Mouse (Mus musculus): Measurements from ENCODE around the gene Sp4.

The Sp4 gene

DNA sequence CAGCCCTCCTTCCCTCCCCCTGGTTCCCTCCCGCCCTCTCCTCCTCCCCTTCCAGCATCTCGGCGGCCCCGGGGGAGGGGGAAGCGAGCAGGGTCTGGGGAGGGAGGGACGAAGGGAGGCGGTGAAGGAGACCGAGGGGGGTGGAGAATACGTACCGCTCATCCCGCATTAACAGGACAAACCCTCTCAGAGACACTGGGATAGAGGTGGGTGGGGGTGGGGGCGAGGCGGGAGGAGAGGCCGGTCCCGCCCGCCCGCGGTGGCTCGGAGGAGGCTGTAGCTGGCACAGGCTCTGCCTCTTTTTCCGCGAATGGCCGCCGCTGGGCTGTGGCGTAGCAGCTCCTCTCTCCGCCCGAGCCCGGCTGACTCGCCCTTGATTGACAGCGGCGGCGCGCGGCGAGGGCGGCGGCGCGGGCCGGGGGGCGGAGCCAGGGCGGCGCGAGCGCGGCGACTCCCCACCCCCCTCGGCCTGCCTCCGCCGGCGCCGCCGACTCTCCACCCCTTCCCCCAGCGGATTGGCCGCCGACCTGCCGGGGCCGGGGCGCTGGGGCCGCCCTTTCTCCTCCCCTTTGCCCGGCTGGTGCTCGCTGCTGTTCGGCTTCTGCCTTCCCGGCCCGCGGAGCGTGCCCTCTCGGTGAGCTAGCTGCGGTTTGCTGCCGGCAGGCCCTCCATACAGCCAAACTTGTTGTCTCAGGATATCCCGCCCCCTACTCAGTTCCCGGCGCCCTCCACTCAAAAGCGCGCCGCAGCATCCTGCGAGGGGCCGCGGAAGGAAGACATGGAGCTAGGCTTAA lies at the start of gene Sp4:
Gene Sp4 (minus strand): TSS at position 369 of the 794 bp plus-strand sequence.
- peak; percentile 73 to 92 for DNase-seq (ENCODE audit: low spot score in 2 of 2)

DNA sequence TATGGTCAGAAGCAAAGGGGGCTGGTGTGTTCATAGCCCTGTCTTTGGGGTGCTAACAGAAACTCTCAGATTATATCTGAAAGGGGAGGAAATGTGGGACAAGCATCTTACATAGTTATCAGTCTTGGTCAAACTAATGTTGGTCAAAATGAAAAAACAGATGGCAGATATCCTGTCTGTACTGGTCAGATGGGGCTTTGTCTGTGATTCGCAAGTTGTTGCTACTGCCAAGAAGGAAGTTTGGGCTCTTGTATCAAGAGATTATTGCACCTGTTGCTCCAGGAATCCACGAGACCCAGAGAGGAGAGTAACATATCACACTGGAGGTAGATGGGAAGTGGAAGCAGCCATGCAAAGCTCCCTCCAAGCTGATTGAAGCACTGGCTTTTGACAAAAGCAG lies 37.9 kb upstream of the Sp4 start:
- DNase-seq (ENCODE audit: low spot score in 2 of 2): no peak

DNA sequence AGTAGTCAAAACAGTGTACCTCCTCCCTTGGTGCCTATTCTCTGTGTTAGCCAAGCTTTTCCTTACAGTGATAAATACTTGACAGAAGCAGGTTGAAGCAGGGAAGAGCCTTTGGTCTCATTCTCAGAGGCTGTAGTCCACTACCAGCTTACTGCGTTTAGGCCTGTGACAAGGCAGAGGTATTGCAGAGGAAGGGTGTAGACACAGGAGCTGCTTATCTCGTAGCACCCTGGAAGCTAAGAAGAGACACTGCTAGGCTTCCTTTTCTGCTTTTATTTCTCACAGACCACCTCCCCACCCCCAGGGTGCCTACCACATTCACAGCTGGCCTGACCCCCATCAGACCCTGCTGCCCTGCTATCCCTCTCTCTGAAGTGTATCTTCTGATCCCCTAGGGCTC lies 37.0 kb upstream of the Sp4 start:
- no peak for DNase-seq (ENCODE audit: low spot score in 2 of 2)

DNA sequence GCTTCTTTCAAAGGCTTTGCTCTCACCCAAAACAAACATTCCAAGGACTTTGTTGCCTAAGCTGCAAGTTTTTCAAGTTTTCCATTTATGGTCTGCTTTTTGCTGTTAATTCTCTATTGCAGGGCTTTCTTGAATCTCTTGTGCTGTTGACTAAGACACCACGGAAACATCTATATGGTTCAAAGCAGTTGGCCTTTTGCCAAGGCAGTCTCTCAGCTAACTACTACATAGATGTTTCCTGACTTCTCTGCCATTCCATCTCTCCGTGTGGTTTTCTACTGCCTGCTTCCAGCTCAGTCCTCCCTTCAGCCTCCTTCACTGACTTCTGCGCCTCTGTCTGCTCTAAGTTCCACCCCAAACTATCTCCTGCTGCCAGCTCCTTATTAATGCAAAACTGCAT lies 36.1 kb upstream of the Sp4 start:
- DNase-seq (ENCODE audit: low spot score in 2 of 2): no peak

DNA sequence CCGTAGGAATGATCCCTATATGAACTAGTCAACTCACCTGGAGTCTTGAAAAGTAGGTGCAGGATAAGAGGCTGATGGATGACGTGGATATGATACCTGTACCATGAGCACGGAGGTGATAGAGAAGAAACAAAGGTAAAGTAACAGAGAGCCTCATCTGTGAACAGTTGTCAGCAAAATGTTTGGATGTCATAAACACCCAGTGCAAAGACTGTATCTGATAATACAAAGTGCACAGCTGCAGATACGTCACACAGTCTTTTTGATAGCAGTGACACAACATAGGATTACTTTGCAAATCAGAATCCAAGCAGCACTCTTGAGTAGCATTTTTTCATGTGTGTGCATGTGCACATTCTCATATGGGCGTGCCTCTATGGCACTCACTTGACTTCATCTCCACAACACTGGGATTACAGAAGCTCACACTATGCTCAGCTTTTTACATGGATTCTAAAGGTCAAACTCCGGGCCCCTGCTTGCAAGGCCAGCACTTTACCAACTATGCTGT lies 27.6 kb upstream of the Sp4 start:
- no peak for DNase-seq (ENCODE audit: low spot score in 2 of 2)

DNA sequence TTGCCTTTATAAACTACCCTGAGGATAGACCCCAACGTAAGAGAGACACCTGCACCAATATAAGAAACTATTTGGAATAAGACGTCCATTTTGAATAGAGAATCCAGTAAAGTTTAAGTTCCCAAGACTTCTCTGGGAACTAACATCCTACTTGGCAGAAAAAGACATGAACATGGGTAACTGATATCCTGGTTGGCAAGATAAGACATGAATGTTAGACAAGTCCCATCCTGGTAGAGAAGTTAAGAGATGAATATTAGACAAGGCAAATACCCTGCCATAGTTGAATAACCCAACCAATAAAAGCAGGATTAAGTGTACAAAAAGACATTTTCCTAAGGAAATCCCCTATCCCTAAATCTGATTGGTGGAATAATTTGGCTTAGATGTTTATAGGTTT lies 26.3 kb upstream of the Sp4 start:
- no peak for DNase-seq (ENCODE audit: low spot score in 2 of 2)

DNA sequence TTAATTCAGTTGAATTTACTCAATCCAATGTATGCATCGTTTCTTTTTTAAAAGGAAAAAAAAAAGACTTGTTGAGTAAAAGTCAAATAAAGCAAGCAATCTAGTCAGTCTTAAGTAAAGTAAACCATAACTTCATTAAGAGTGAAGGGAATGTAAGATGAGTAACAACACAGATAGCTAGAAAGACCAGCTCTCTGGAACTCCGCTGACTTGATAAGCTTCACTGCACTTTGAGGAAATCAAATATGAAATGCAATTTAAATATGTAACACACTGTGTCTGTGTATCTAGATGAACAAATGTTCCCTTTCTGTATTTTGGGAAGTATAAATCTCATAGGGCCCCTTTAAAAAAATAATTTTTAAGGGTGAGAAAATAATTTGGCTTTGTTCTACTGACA lies 24.9 kb upstream of the Sp4 start:
- DNase-seq (ENCODE audit: low spot score in 2 of 2): no peak

DNA sequence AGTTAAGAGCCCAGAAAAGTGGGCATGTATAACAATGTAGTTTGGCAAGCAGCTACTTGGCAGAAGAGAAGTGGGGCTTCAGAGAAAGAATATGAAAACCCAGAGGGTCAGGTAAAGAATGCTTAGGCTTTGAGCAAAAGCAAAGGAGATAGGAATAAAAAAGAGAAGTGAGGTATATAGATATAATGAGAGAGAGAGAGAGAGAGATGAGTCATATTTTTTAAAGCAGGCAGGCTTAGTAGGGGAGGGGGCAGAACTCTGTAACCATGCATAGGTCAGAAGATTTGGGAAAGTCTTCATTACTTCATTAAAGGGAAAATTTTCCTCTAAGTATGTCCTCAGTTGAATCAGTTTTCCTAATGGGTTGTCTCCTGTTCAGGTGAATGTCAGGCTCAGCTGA lies 18.8 kb upstream of the Sp4 start:
- DNase-seq (ENCODE audit: low spot score in 2 of 2): no peak

DNA sequence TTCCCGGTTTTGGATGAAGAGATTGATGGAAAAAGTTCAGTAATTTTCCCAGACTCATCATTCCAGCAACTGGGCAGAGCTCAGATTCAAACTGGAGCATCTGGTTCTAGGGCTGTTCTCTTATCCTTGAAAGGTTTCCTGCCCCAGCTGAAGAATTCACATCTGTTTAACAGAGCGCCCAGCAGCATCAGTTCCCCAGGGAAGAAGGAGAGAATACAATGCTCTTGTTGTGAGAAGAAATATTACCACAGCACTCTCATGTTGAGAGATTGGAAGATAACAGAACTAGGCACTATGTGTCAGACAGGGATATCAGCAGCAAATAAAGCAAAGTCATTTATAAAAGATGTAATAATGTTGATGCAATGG lies 13.2 kb upstream of the Sp4 start:
- DNase-seq (ENCODE audit: low spot score in 2 of 2): no peak

DNA sequence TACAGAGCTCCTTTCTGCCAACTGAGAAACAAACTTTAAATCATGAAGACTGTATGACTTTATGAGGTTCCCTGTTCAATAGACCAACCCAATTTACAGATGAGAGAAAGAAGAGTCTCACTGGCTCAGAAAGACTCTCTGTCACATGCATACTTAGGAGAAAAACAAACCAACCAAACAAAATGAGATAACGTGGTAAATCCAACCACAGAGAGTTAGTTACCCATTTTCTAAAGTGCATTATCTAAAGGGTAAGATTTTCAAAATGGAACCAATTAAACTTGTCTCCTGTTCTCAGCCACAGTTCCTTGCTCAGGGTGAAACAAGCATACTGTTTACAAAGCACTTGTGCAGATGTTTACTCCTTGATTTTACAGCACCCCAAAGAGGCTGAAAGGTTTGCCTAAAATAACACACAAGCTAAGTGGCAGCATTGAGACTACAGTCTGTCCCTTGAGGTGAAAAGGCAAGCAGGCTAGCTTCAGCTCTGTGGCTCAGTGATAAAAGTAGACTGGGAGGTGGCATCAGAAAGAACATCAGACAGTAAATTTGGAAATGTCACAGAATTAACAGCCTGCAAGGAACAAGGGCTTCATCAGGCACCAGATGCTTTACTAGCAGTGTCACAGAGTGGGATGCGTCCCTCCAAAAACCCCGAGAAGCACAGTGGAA lies 12.7 kb upstream of the Sp4 start:
- no peak for DNase-seq (ENCODE audit: low spot score in 2 of 2)

DNA sequence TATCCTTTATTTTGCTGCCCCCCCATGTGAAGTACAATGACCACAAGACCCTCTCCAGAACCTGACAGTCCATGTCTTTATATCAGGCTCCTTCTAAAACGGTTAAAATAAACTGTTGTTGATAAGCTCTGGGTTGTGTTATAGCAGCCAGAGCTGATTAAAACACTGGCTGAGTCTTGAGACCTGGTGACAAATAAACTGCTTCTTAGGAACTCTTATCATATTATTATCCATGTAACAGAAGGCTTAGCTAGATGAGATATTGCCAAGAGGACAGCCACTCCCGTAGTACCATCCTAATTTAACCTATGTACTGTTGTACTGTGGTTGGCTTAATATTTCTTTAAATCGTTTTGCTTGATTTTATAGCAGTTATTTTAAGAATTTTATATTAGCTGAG lies 2.3 kb upstream of the Sp4 start:
- no peak for DNase-seq (ENCODE audit: low spot score in 2 of 2)

DNA sequence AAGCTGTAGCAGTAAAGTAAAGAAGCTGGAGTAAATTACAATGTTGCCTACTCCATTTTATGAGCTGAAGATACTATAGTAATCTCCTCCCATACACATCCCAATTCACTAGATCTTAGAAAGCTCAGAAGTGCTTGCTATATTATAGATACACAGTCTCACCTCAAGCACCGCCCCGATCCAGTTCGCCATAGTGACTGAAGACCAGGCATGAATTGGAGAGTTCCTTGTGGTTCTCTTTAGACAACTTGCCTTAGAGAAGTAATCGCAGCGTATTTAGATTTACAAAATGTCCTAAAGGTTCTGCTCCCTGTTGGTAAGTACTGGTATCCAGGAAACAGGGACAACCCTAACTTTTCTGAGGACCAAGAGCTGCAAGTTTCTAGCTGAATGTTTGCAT lies 1.8 kb upstream of the Sp4 start:
- DNase-seq (ENCODE audit: low spot score in 2 of 2): no peak

DNA sequence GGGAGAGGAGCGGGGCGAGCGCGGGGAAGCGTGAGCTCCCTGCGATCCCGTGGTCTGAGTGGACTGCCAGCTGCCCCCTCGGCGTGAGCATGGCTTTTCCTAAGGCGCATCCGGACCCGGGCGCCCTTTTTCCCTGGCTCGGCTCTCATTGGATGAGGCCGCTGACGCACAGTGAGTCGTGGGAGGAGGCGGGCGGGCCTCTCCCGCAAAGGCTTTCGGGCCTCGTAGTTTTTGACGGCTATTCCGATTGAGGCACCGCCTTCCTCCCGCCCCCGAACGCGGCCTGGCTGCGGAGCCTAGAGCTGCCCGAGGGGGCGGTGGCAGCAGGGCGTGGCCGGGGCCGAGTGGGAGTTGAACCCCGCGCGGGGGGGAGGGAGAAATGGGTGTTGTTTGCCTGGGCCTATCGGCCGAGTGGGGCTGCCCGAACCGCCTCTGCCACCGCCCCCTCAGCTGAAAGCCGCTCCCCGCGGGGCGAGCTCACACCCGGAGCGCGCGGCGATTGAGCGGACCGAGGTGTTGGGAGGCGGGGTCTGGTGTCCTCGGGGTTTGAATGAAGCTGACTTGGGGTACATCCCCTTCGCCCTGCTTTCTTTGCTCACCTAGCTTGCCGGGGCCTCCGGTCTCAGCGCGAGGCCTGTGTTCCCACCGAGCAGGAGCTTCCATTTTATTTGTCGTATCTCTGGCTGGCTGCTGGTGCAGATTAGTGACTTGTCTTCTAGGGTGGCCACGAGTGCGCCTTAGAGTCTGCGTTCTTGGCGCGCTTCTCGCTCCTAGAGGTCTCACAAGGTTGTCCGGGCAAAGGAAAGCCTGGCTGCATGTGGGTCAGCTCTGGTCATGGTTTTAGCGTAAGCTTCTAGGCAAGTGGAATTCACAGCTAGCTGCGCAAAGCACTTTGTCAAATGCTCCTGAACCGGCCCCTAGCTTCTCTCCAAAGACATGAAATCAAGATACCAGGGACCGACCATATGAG lies 911 bp upstream of the Sp4 start:
- DNase-seq (ENCODE audit: low spot score in 2 of 2): peak; percentile 99 to 100

DNA sequence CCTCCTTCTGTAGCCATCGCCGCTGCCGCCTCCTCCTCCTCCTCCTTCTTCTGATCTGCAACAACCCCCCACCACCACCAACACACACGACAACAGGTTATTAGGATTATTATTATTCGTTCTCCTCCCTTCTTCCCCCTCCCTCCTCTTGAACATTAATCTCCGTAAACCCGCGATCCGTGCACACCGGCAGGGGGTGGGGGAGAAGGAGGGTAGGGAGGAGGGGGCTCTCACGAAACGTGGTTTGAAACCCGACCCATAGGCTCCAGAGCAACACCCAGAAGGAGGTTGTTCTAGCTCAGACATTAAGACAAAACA lies 527 bp downstream of the Sp4 start:
- no peak for DNase-seq (ENCODE audit: low spot score in 2 of 2)

DNA sequence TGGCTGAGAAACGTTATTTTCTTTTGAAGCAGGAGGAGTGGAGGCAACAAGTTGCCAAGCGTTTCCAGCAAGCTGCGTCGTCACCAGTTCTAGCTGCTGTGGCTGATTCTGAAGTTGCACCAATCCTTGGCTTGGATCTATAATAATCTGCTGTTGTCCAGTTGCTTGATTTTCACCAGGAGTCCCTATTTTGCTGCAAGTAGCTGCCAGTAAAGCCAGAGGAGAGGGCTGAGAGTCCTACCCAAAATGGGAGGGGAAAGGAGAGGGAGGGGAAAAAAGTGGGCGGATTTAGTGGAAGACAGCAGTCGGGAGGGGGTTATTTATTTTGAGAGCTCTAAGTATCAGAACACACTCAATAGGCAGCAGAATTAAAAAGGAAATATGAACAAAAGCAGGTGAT lies 1.3 kb downstream of the Sp4 start:
- DNase-seq (ENCODE audit: low spot score in 2 of 2): peak in 1 of 2 experiments; percentile 43

DNA sequence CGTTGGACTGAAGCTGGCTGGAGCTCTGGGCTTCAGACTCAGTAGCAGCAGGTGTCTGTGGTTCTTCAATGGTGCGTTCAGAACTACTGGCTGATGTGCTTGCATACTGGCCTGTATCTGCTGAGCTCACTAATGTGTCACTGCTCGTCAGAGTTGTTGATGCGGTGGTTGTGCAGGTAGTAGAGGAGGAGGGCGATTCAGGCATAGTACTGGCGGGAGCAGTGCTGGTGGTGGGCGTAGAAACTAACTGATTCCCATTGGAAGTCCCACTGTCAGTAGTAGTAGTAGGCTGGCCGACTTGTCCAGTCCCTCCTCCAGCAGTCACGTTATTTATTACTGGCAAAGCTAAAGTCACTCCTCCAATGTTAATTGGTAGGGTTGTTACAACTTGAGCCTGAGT lies 2.1 kb downstream of the Sp4 start:
- no peak for DNase-seq (ENCODE audit: low spot score in 2 of 2)

DNA sequence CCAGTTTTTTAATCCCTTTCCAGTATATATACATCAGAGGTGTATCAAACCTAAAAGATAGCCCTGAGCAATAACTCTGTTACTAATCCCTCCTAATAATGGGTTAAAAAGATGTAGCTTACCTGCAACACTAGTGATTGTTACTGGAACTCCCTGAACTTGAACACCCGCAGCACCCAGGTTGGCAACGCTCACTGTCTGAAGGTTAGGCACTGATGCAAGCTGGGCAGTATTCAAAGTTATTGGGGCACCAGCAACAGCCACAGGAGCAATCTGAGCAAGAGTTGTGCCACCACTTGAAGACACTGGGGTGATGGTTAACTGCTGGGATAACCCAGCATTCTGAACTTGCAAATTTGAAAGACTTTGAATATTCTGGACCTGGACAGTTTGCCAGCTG lies 2.7 kb downstream of the Sp4 start:
- no peak for DNase-seq (ENCODE audit: low spot score in 2 of 2)

DNA sequence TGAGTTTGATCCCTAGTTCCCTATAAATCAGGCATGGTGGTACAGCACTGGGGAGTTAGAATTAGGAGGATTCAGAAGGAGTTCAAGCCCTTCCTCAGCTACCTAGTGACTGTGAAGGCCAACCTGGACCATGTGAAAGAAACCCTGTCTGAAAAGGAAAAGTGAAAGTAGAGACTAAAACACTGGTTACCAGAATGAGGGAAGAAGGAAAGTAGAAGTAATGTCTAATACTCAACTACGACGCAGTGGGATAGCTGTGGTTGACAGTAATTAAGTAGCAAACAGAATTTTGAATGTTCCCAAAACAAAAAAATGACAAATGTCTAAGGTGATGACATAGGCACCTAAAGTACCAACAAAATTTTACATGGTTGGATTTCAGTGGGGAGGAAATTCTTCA lies 5.0 kb downstream of the Sp4 start:
- no peak for DNase-seq (ENCODE audit: low spot score in 2 of 2)

DNA sequence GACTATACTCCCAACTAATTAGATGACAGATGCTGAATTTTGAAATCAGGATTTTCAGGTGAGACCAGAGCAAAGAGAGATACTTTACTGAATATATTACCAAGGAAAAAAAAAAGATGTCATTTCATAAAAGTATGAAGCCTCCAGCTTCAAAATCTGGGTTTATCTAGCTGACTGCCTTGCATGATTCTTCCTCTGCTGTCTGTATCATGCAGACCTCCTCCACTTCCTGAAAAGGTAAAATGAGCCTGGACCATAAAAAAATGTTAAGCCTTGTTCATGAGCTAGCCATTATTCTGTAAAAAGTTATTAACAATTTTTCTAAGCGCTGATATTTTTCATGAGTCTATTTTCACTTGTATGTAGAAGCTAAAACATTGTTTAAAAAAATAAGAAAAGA lies 5.4 kb downstream of the Sp4 start:
- DNase-seq (ENCODE audit: low spot score in 2 of 2): no peak

DNA sequence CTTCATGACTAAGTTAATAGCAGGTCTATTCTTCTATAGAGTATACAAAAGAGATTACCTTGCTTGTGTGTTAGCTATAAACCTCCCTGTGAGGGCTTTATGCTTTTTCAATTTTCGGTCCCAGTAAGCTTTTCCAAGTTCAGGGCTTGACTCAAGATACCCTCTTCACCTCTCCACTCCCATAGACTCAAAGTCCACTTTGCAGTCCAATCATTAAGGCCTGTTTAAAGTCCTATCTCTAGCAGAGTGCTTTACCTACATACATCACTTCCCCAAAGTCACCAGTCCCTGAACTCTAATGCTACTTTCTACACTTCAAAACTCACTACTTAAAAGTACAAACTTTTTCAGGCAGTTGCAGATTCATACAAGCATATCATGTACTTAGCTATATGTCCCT lies 12.3 kb downstream of the Sp4 start:
- DNase-seq (ENCODE audit: low spot score in 2 of 2): no peak

DNA sequence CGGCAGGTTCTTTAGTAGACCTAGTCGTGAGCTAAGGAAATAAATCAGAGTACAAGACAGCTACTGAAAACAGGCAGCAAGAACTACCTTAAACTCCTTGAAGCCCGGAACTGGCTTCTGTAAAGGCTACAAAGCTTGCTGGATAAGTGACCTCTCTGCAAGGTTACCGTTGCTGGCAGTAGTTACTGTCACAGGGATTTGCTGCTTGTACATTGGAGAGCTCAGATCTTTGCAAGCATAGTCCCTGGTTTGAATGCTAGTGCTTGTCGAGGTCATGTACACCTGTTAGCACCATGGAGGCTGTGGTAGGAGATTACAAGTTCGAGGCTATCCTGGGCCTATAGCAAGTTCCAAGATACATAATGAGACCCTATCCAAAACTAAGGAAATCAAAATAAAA lies 16.1 kb downstream of the Sp4 start:
- DNase-seq (ENCODE audit: low spot score in 2 of 2): no peak

DNA sequence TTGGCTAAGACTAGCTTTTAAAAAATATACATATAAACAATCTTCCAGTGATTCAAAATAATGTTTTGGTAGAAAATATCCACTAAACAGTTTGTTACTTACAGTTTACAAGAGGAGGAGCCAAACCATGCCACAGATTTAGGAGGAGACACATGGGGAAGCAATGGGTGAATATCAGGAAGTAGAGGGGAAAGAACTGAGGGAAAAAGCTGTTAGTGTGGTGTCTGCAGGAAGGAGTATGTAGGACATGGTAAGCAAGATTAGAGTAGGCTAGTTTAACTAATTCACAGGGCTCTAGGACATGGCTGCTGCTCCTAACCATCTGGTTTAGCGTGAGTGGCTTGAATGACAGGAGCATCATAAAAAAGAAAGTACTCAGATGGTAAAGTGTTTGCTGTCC lies 19.3 kb downstream of the Sp4 start:
- no peak for DNase-seq (ENCODE audit: low spot score in 2 of 2)

DNA sequence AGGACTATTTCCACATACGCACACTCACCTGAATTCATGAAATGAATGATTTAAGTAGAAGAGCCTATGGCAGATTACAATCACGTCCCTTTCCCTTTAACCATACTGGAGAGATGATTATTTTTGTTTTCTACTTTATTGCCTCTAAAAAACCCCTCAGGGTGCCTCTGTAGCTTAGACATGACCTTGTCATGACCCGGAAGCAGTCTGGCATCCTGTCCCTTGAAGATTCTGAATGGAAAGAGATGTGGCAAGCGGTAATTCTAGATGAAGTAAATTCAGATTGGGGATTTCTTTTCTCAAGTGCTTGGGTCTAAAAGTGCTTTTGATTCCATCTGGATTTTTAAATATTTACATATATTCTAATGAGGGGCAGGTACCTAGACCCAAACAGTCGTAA lies 24.9 kb downstream of the Sp4 start:
- DNase-seq (ENCODE audit: low spot score in 2 of 2): no peak

Data from urinary bladder, adult 18-20 months (tissue).